Mouse (Mus musculus): ENCODE measurements around the gene Rap1b. TPM values are rescaled to one million over a fixed set of nuclear protein-coding genes. Genes with fewer than 3 reads are reported as not detected.

Gene Rap1b
- total and polyA plus RNA-seq, 2 experiments from 2014 or later, result 66.0 to 140 TPM

GRCm38 (mm10) chr10:117779581-117780305, 66.1 kb downstream of the Rap1b start:
- WGBS, result 92% methylated on average over 8 of the region's 8 CpGs
- DNase-seq (ENCODE audit: low spot score) (no peak), ATAC-seq (ENCODE audit: low FRiP score) (no peak)
- no peaks in the 10 kb centered on the region for H3K9me3 ChIP-seq (ENCODE audit: low read length)
- TF ChIP-seq CTCF (IDR thresholded peaks at IDR 0.05), result no peak
- H3K4me3 ChIP-seq (ENCODE audit: low read depth, low read length), result no peak overlapping the region
- H3K4me2 ChIP-seq (ENCODE audit: low read depth, low read length, poor library complexity, severe bottlenecking), result no peak overlapping the region
- H3K27ac ChIP-seq (ENCODE audit: low read depth, low read length), result no peak overlapping the region
- no peaks in the 10 kb centered on the region for H3K4me1 ChIP-seq (ENCODE audit: insufficient read depth, low read length)
- peaks cover 53% of the 10 kb centered on the region for H3K36me3 ChIP-seq (ENCODE audit: insufficient read depth, low read length)
- no peaks in the 10 kb centered on the region for H3K27me3 ChIP-seq (ENCODE audit: insufficient read depth, low read length)
- no peak overlapping the region for H3K9ac ChIP-seq (replicated peaks; ENCODE audit: low read length, poor library complexity, severe bottlenecking)

GRCm38 (mm10) chr10:117778951-117779350, 66.9 kb downstream of the Rap1b start:
- Histone ChIP-seq H3K4me2 (ENCODE audit: low read depth, low read length, poor library complexity, severe bottlenecking) (no peak overlapping the region), H3K9me3 (ENCODE audit: low read length) (no peaks in the 10 kb centered on the region), H3K27me3 (ENCODE audit: insufficient read depth, low read length) (no peaks in the 10 kb centered on the region), H3K27ac (ENCODE audit: low read depth, low read length) (no peak overlapping the region), H3K36me3 (ENCODE audit: insufficient read depth, low read length) (peaks cover 59% of the 10 kb centered on the region), H3K4me3 (ENCODE audit: low read depth, low read length) (no peak overlapping the region), H3K4me1 (ENCODE audit: insufficient read depth, low read length) (no peaks in the 10 kb centered on the region), H3K9ac (replicated peaks; ENCODE audit: low read length, poor library complexity, severe bottlenecking) (no peak overlapping the region)
- no peak for DNase-seq (ENCODE audit: low spot score)
- no peak for TF ChIP-seq CTCF (IDR thresholded peaks at IDR 0.05)
- 96% methylated on average over 4 of the region's 4 CpGs for WGBS
- ATAC-seq (ENCODE audit: low FRiP score), result no peak

DNA sequence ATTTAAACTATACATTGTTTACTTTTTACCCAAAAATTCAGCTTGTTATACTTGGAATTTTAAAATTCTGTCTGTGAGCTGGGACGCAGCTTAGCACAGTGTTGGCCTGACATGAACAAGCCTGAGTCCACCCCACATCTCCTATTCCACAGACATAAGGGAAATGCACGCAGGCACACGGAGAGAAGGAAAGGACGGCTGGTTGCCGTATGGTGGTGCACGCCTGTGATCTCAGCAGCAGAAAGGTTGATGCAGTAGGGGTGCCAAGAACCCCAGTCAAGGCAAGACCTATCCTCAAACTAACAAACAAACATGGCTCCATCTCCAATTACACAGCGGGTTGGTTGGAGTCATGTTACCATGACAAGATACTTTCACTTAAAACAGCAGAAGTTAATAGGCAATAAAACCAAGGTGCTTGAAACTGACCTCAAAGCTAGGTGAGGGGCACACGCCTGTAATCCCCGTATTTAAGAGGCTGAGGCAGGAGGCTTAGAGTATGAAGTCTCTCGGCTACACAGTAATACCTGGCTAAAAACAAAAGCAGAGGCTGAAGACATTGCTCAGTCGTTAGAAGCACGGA, 67.4 kb downstream of the Rap1b start:
- ATAC-seq (ENCODE audit: low FRiP score), result no peak
- WGBS, result 94% methylated on average over 12 of the region's 12 CpGs

GRCm38 (mm10) chr10:117777501-117778327, 68.1 kb downstream of the Rap1b start:
- no peak for ATAC-seq (ENCODE audit: low FRiP score)
- Histone ChIP-seq H3K9me3 (ENCODE audit: low read length) (no peaks in the 10 kb centered on the region), H3K4me1 (ENCODE audit: insufficient read depth, low read length) (no peaks in the 10 kb centered on the region), H3K4me3 (ENCODE audit: low read depth, low read length) (no peak overlapping the region), H3K27ac (ENCODE audit: low read depth, low read length) (no peak overlapping the region), H3K36me3 (ENCODE audit: insufficient read depth, low read length) (peaks cover 63% of the 10 kb centered on the region), H3K4me2 (ENCODE audit: low read depth, low read length, poor library complexity, severe bottlenecking) (no peak overlapping the region), H3K9ac (replicated peaks; ENCODE audit: low read length, poor library complexity, severe bottlenecking) (no peak overlapping the region), H3K27me3 (ENCODE audit: insufficient read depth, low read length) (no peaks in the 10 kb centered on the region)
- 96% methylated on average over 17 of the region's 17 CpGs for WGBS
- no peak for DNase-seq (ENCODE audit: low spot score)
- TF ChIP-seq CTCF (IDR thresholded peaks at IDR 0.05), result no peak

More for the DNA sequence above, 67.4 kb downstream of the Rap1b start:
- Histone ChIP-seq H3K4me2 (ENCODE audit: low read depth, low read length, poor library complexity, severe bottlenecking) (no peak overlapping the region), H3K36me3 (ENCODE audit: insufficient read depth, low read length) (peaks cover 58% of the 10 kb centered on the region), H3K4me1 (ENCODE audit: insufficient read depth, low read length) (no peaks in the 10 kb centered on the region), H3K9me3 (ENCODE audit: low read length) (no peaks in the 10 kb centered on the region), H3K4me3 (ENCODE audit: low read depth, low read length) (no peak overlapping the region), H3K27me3 (ENCODE audit: insufficient read depth, low read length) (no peaks in the 10 kb centered on the region), H3K27ac (ENCODE audit: low read depth, low read length) (no peak overlapping the region), H3K9ac (replicated peaks; ENCODE audit: low read length, poor library complexity, severe bottlenecking) (no peak overlapping the region)
- no peak for TF ChIP-seq CTCF (IDR thresholded peaks at IDR 0.05)
- DNase-seq (ENCODE audit: low spot score), result no peak

GRCm38 (mm10) chr10:117777103-117777470, 68.7 kb downstream of the Rap1b start:
- Histone ChIP-seq H3K9me3 (ENCODE audit: low read length) (no peaks in the 10 kb centered on the region), H3K36me3 (ENCODE audit: insufficient read depth, low read length) (peaks cover 65% of the 10 kb centered on the region), H3K27ac (ENCODE audit: low read depth, low read length) (no peak overlapping the region), H3K4me1 (ENCODE audit: insufficient read depth, low read length) (no peaks in the 10 kb centered on the region), H3K4me2 (ENCODE audit: low read depth, low read length, poor library complexity, severe bottlenecking) (no peak overlapping the region), H3K9ac (replicated peaks; ENCODE audit: low read length, poor library complexity, severe bottlenecking) (no peak overlapping the region), H3K4me3 (ENCODE audit: low read depth, low read length) (no peak overlapping the region), H3K27me3 (ENCODE audit: insufficient read depth, low read length) (no peaks in the 10 kb centered on the region)
- no peak for ATAC-seq (ENCODE audit: low FRiP score)
- DNase-seq (ENCODE audit: low spot score), result no peak
- TF ChIP-seq CTCF (IDR thresholded peaks at IDR 0.05), result no peak
- 96% methylated on average over 3 of the region's 3 CpGs for WGBS
